Mouse (Mus musculus) lung, postnatal 25 days (tissue): ENCODE measurements around the gene Tmem106c.

Experiments used
- DNase-seq: peaks from one replicate; pipeline ENCODE4 v3.0.0; 2022; ENCODE audit warnings: low spot score

Tmem106c gene

GRCm38 (mm10) chr15:98001321-98002112, 37.5 kb downstream of the Tmem106c start:
- DNase-seq = no peak

DNA sequence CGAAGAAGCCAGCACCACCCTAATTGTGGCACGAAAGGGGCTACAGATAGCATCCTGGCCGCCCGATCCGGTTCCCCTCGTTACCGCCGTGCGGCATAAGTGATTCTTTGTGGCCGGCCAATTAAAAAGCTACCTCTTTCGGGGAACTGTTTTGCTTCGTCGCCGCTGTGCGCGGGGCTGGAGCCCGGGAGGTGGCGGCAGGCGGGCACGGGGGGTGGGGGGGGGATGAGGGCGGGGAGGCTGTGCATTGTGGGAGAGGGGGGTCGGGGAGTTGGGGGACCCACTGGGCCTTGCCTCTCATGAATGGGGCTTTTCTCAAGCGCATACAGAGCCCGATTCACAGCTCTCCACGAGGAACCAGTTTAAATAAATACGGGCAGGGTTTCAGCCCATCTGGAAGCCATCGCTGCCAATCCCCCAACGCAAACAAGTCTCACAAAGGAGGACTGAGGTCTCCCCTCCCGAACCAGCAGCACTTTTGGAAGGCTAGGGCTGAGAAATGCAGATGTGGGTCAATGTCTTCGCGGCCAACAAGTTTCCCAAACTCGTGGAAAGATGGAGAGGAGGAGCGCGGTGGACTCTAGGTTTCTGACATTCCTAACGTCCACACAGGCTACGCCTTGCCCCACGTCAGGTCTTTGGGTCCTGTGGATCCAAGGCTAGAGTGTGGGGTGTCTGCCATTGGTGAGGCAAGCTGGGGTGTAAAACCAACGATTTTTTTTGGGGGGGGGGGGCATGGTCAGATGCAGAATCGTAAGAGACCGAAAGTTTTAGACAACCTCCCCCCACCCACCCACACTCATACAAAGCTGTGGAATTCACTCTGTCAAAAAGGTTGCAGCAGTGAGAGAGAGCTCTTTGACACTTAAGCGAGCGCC, 38.4 kb downstream of the Tmem106c start:
- no peak for DNase-seq

DNA sequence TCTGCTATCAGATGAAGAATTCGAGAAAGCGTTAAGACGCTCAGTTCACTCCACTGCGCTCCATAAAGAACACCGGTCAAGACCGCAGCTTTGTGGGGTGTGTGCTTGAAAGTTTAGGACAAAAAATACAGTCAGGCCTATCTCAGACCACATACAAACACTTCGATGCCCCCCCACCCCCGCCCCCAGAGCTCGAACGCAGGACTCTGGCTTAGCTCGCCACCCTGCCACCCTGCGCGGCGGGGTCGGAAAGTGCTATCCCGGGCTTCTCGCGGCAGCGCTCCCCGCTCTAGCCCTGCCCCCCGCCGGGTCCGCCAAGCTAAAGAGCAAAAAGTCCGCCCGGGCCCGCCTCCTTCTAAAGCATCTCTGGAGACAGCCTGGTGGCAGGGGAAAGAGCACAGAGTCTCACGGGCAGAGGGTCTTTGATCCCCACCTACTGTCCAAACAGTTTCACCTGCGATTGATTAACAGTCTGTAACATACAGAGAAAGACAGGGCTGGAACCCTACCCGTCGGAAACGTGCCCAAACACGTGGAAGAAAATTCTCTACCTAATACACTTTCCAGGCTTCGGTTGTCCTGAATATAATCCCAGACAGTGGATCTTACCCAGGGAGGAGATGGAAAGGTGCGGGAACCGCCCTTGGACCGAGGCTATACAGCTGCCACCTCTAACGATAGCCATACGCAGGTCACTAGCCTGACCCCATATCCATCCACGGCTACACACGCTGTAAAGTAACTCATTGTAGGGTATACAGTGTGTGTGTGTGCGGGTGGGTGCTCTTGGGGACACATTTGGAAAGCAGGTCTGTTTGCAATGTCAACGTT, 39.2 kb downstream of the Tmem106c start:
- no peak for DNase-seq

GRCm38 (mm10) chr15:98003822-98004739, 40.1 kb downstream of the Tmem106c start, which contains the start of gene Col2a1:
Col2a1 (minus strand) TSS chr15:98004695.
- no peak for DNase-seq

GRCm38 (mm10) chr15:98004740-98005159, 40.8 kb downstream of the Tmem106c start:
- no peak for DNase-seq

DNA sequence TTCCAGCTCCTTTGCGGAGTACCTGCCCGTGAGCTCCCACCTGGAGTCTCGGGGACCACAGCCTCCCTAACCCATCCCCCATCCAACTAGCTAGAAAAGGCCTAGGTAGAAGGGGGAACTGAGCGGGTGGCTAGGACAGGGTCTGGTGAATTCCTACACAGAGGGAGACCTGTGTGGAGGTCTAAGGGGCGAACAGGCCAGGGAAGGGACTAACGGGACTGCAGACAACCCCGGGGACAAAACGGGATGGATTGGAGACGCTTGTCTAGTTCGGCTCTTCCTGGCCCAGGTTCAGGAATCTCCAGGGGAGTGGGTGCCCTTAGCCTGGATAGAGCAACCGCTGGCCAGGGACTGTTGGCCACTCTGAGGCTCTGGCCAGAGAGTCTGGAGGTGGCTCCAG, 41.2 kb downstream of the Tmem106c start:
- no peak for DNase-seq

DNA sequence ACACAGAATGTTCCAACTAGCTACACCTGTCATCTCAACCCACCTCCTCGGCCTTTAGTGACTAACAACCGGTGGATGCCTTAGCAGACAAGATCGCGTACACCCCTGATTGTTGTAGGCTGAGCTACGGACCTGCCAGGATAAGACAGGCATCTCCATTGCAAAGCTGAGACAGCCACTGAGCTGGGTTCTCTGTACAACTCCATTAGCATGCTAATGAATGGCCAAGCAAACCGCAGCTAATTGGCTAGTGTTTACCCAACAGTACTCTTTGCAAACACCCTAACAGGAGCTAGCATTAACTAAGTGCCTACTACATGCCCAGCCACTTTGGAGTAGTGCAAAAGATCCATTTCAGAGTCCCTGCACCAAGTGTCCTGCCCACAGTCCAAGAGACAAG, 48.8 kb downstream of the Tmem106c start:
- no peak for DNase-seq

DNA sequence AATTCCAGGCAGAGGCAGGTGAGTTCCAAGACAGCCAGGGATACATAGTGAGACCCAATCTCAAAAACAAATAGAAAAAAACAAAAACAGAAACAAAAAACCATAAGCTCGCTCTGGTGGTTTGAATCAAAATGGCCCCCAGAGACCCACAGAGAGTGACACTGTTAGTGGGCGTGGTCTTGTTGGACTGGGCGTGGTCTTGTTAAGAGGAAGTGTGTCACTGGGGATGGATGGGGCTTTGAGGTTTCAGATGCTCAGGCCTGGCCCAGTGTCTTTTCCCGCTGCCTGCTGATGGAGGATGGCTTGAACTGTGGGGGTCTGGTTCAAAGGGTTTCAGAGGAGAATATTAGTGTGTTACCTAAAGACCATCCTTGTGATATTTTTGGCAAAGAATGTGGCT, 53.9 kb downstream of the Tmem106c start:
- no peak for DNase-seq

GRCm38 (mm10) chr15:98019047-98019446, 55.0 kb downstream of the Tmem106c start:
- no peak for DNase-seq
